Mouse (Mus musculus) lung, embryonic 16.5 days (tissue): Measurements from ENCODE around the gene Tbc1d10c. TPM values are rescaled to one million over a fixed set of nuclear protein-coding genes. Genes with fewer than 3 reads are reported as not detected.

ENCODE experiments used
- ATAC-seq: fragments of 200-750 bp; cut with Nextera tagmentation; 2 replicates; pipeline ENCODE4 v1.8.0; 2017; ENCODE audit warnings: low read depth, mild to moderate bottlenecking, moderate library complexity
- H3K27ac ChIP-seq: fragments of 300-500 bp; sonication (generic); 2 replicates; pipeline ENCODE4 v1.5.1; 2014; ENCODE audit warnings: mild to moderate bottlenecking, control low read depth, low read length
- H3K27me3 ChIP-seq: fragments of 300-500 bp; sonication (generic); 2 replicates; pipeline ENCODE4 v1.6.1; 2014; ENCODE audit warnings: low read depth, low read length, mixed read lengths; ENCODE audit not compliant: control insufficient read depth, insufficient read depth
- H3K36me3 ChIP-seq: fragments of 300-500 bp; sonication (generic); 2 replicates; pipeline ENCODE4 v1.6.1; 2014; ENCODE audit warnings: low read length; ENCODE audit not compliant: control insufficient read depth, insufficient read depth
- H3K4me1 ChIP-seq: fragments of 300-500 bp; sonication (generic); replicated peaks from 2 replicates; pipeline ENCODE4 v1.6.1; 2014; ENCODE audit warnings: low read length, mixed read lengths; ENCODE audit not compliant: control insufficient read depth, insufficient read depth
- H3K4me2 ChIP-seq: fragments of 300-500 bp; sonication (generic); 2 replicates; pipeline ENCODE4 v1.6.1; 2014; ENCODE audit warnings: low read depth, low read length, control low read depth
- H3K4me3 ChIP-seq: fragments of 300-500 bp; sonication (generic); 2 replicates; pipeline ENCODE4 v1.5.1; 2014; ENCODE audit warnings: mild to moderate bottlenecking, low read length, control low read depth
- H3K9ac ChIP-seq: fragments of 300-500 bp; sonication (generic); 2 replicates; pipeline ENCODE4 v1.6.1; 2014; ENCODE audit warnings: low read length, control low read depth
- H3K9me3 ChIP-seq: fragments of 300-500 bp; sonication (generic); 2 replicates; pipeline ENCODE4 v1.6.1; 2016; ENCODE audit warnings: low read length; ENCODE audit not compliant: control insufficient read depth
- WGBS: fragments of 180-500 bp; shearing (Covaris S2); extraction: QIAGEN DNeasy Blood & Tissue Kit; methylation state at CpG from one replicate; pipeline ENCODE4 v1.1.7; 2014; 5-methylcytosine and 5-hydroxymethylcytosine counted together
- polyA plus RNA-seq: library from polyadenylated mRNA; unstranded; fragments of >200 nt; fragmentation: Nextera tagmentation; extraction: Ambion mirVana; gene quantifications from 2 replicates; pipeline ENCODE4 v1.2.1, GENCODE M21; 2015

Tbc1d10c gene
- polyA plus RNA-seq, 1 experiment from 2014 or later = 4.0 TPM

DNA sequence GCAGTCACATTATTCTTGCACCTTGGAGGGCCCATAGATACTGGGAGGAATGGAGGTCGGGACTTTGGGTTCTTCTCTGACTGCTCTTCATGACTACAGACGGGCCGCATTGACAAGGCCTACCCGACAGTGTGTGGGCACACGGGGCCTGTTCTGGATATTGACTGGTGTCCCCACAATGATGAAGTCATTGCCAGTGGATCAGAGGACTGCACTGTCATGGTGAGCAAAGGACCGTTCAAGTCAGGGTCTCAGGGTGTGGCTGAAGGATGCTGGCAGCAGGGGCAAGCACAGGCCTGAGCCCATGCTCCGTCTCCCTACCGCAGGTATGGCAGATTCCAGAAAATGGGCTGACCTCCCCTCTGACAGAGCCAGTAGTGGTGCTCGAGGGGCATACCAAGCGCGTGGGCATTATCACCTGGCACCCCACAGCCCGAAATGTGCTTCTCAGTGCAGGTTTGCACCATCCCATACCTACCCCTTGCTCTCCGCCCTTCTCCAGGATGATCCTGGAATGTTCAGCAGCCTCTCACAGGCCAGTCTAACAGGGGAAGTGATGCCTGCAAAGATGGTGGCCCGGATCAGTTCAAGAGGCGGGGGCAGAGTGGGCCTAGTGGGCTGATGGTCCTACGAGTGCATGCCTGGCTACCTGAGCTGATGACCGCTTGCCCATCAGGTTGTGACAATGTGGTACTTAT, 41.2 kb downstream of the Tbc1d10c start:
- H3K9ac ChIP-seq = peak overlapping the region; percentile 95; the same call in 1 of the 2 replicates
- H3K36me3 ChIP-seq = peaks cover 17% of the 10 kb centered on the region
- no peak overlapping the region for H3K27ac ChIP-seq
- H3K4me2 ChIP-seq = peak overlapping the region; percentile 80; the same call in 1 of the 2 replicates
- no peak for ATAC-seq
- H3K27me3 ChIP-seq = no peaks in the 10 kb centered on the region
- WGBS = 92% methylated on average over 17 of the region's 17 CpGs
- no peak overlapping the region for H3K4me3 ChIP-seq
- peaks cover 16% of the 10 kb centered on the region for H3K4me1 ChIP-seq
- H3K9me3 ChIP-seq = no peaks in the 10 kb centered on the region

DNA sequence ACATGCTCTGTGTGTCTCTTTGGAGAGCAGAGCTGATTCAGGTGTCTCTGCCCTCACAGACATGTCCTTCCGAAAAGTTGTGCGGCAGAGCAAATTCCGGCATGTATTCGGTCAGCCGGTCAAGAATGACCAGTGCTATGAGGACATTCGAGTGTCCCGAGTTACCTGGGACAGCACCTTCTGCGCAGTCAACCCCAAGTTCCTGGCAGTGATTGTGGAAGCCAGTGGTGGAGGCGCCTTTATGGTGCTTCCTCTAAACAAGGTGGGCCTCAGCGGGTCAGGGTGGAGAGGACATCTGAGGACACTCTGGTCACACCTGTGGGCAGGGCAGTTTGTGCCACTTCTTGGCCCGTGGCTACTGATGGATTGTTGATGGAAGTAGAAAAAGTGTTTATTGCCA, 41.8 kb downstream of the Tbc1d10c start:
- WGBS = 82% methylated on average over 11 of the region's 11 CpGs
- Histone ChIP-seq H3K4me3 (peak overlapping the region; percentile 84), H3K27me3 (no peaks in the 10 kb centered on the region), H3K9ac (peak overlapping the region; percentile 95), H3K9me3 (no peaks in the 10 kb centered on the region), H3K4me1 (peaks cover 16% of the 10 kb centered on the region), H3K4me2 (peak overlapping the region; percentile 80), H3K27ac (no peak overlapping the region), H3K36me3 (peaks cover 17% of the 10 kb centered on the region)
- ATAC-seq = no peak

DNA sequence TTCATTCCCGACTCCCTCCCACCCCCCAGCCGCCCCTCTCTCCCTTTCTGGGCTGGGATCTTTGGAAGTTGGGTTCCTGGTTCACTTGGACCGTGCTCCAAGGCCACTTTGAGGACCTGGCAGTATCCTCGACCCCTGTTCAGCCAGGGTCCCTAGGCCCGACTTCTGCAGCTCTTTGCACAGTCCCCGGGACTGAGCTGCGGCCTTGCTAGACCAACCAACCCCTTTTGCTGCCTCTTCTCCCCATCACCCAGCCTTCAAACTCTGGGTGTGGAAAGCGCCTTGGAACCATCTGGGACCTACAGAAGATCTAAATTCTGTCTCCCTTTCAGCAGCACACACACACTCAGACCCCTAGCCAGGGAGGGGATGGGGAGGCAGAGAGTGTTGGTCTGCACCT, 42.3 kb downstream of the Tbc1d10c start:
- Histone ChIP-seq H3K36me3 (peaks cover 17% of the 10 kb centered on the region), H3K4me1 (peaks cover 16% of the 10 kb centered on the region), H3K4me2 (peak overlapping the region; percentile 80), H3K27ac (peak overlapping the region; percentile 58), H3K27me3 (no peaks in the 10 kb centered on the region), H3K9me3 (no peaks in the 10 kb centered on the region), H3K9ac (peak overlapping the region; percentile 95), H3K4me3 (peak overlapping the region; percentile 84)
- WGBS = under 1% methylated on average over 7 of the region's 8 CpGs
- ATAC-seq = peak; percentile 33

DNA sequence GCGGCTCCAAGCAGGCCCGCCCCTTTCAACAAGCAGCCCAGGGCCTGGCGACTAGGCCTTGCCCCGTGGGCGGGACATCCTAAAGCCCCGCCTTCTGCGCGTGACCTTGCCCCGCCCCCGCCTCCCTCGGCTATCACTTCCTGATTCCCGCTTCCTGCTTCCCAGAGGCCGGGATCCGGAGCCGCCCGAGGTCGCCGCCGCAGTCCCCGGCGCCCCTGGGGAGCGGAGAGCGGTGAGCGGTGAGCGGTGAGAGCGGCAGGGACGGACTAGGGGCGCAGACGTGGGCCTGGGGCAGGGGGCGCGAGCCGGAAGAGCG, 42.6 kb downstream of the Tbc1d10c start, which contains the start of gene Coro1b:
Coro1b (plus strand) TSS at position 129 of the 316 bp plus-strand sequence.
- under 1% methylated on average over 31 of the region's 33 CpGs for WGBS
- H3K9ac ChIP-seq = peak within 1 kb of the TSS; percentile 95
- peaks cover 15% of the 10 kb centered on the region for H3K36me3 ChIP-seq
- peaks cover 16% of the 10 kb centered on the region for H3K4me1 ChIP-seq
- no peaks in the 10 kb centered on the region for H3K27me3 ChIP-seq
- peak; percentile 98 for ATAC-seq
- peak within 1 kb of the TSS; percentile 84 for H3K4me3 ChIP-seq
- no peaks in the 10 kb centered on the region for H3K9me3 ChIP-seq
- peak within 1 kb of the TSS; percentile 58 for H3K27ac ChIP-seq
- H3K4me2 ChIP-seq = peak within 1 kb of the TSS; percentile 80

DNA sequence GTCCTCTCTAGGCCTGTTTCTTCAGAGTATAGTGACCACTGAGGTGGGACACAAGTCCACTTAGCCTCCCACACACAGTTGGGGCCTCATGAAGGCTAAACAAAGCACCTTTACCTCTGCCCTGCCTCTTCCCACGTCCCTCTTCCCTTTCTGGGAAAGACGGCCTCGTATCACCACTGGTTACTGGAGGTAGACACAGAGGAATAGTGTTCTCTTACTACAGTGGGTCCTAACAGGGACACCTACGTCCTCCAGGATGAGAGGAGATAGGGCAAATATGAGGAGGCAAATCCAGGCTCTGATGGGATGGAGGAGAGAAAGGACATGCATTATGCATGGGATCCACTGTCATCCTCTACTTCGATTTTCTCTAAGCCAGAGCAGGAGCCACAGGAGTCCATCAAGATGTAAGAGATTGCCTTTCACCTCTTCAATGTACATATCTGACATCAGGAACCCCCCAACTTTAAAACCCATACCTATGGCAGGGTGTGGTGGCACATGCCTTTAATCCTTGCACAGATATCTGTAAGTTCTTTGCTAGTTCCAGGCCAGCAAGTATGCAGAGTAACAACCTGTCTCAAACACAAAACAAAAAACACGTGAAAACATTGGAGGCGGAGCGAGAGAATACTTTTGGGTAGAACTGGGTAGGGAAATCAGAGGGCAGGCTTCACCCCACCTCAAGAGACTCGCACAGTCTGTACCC, 43.1 kb downstream of the Tbc1d10c start:
- 39% methylated on average over 9 of the region's 9 CpGs for WGBS
- peaks cover 15% of the 10 kb centered on the region for H3K36me3 ChIP-seq
- peak overlapping the region; percentile 80 for H3K4me2 ChIP-seq
- no peaks in the 10 kb centered on the region for H3K9me3 ChIP-seq
- peak overlapping the region; percentile 95 for H3K9ac ChIP-seq
- H3K27ac ChIP-seq = 0 out of 2 replicates have a peak overlapping the region, but pooled peaks have one; percentile 29
- peak overlapping the region; percentile 84 for H3K4me3 ChIP-seq
- ATAC-seq = peak; percentile 4
- peaks cover 16% of the 10 kb centered on the region for H3K4me1 ChIP-seq
- H3K27me3 ChIP-seq = no peaks in the 10 kb centered on the region

DNA sequence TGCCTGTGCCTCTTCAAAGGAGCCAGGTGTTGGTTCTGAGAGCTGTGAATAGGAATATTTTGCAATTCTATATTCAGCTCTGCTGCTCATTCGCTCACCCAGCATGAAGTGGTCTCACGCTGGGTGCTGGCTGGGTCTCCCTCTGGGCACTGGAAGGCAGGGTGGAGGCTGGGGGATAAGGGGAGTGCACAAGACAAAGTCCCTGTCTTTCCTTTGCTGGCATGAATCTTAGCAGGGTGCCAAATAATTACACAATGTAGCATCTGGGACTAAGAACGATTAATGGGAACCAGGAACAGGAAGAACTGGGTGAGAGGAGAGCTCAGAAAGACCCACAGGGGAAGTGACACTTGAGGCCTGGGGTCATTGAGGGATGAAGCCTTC, 44.1 kb downstream of the Tbc1d10c start:
- Histone ChIP-seq H3K4me3 (no peak overlapping the region), H3K36me3 (peaks cover 15% of the 10 kb centered on the region), H3K4me1 (peaks cover 16% of the 10 kb centered on the region), H3K27ac (no peak overlapping the region; the same call in 1 of the 2 replicates), H3K4me2 (no peak overlapping the region), H3K27me3 (no peaks in the 10 kb centered on the region), H3K9ac (no peak overlapping the region), H3K9me3 (no peaks in the 10 kb centered on the region)
- 50% methylated on average over 3 of the region's 3 CpGs for WGBS
- no peak for ATAC-seq

DNA sequence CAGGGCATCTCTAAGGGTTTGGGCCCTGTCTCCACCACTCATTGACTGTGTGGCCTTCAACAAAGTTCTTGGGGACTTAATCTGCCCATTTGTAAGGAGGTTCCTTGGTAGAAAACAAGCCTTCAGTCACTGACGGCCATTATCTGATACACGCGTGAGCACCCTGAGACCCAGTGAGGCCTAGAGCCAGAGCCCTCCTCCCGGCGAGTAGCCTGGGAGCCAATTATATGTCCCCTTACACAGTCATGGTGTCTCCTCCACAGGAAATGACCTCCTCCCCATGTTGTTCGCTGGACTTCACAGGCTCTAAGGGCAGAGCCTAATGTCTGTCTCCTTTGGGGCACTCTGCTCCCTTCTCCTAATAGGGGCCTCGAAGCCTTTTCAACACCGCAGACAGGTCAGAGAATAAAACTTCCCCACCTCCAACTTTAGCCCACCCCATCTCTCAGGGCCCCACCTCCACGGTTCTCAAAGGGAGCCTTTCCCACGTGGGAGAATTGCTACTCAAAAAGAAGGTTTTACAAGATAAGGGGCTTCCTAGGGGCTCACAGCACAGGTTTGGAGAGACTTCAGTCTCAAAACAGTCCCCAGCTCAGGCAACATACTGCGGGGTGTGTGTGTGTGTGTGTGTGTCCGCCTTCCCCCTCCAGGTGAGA, 44.6 kb downstream of the Tbc1d10c start:
- H3K27ac ChIP-seq = no peak overlapping the region; the same call in 1 of the 2 replicates
- 61% methylated on average over 12 of the region's 12 CpGs for WGBS

DNA sequence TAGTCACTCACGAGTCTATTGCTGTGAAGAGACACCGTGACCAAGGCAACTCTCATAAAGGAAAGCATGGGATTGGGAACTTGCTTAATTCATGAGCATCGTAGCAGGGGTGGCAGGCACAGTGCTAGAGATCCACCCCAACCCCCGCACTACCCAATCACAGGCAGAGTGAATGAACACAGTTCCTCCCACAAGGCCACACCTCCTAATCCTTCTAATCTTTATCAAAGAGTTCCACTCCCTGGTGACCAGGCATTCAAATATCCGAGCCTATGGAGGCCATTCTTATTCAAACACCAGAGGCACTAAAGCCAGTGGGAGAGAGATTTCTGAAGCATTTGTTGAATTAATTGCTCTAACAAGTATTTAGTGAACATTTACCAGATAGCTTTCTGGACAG, 45.1 kb downstream of the Tbc1d10c start:
- Histone ChIP-seq H3K9me3 (no peaks in the 10 kb centered on the region), H3K4me1 (peaks cover 16% of the 10 kb centered on the region), H3K36me3 (peaks cover 11% of the 10 kb centered on the region), H3K4me3 (no peak overlapping the region), H3K27me3 (no peaks in the 10 kb centered on the region), H3K9ac (no peak overlapping the region), H3K27ac (no peak overlapping the region), H3K4me2 (no peak overlapping the region)
- 88% methylated on average over 5 of the region's 5 CpGs for WGBS
- ATAC-seq = no peak

More for the DNA sequence above, 44.6 kb downstream of the Tbc1d10c start:
- no peak overlapping the region for H3K4me3 ChIP-seq
- peaks cover 15% of the 10 kb centered on the region for H3K36me3 ChIP-seq
- no peaks in the 10 kb centered on the region for H3K27me3 ChIP-seq
- H3K9me3 ChIP-seq = no peaks in the 10 kb centered on the region
- ATAC-seq = no peak
- peaks cover 16% of the 10 kb centered on the region for H3K4me1 ChIP-seq
- no peak overlapping the region for H3K9ac ChIP-seq
- no peak overlapping the region for H3K4me2 ChIP-seq
